Mouse (Mus musculus): ENCODE measurements around the gene Gnat3.

Gene Gnat3

DNA sequence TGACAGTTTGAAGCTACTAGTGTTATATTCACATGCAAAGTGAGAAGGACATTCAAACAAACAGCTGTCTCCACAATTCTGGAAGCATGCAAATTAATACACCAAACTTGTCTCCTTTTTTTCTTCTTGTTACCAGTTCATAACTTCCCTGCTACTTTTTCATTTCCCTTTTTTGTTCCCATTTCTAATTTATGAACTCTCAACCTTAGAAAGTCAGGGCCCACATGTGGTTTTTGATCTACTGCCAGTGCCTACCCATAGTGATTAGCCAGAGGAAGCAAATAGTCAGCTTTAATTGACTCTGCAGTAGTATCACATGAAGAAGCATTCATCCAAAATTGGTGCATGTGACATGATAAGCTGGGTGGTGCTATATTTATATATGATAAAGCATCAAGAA lies 44.7 kb downstream of the Gnat3 start:
- no peak for DNase-seq

- no peak for DNase-seq
Measured at GRCm38 (mm10) chr5:18010301-18010700, 48.0 kb downstream of the Gnat3 start.

GRCm38 (mm10) chr5:18013196-18013595 lies 50.8 kb downstream of the Gnat3 start:
- DNase-seq, result no peak

GRCm38 (mm10) chr5:18014209-18014829 lies 52.0 kb downstream of the Gnat3 start:
- DNase-seq, result no peak

DNA sequence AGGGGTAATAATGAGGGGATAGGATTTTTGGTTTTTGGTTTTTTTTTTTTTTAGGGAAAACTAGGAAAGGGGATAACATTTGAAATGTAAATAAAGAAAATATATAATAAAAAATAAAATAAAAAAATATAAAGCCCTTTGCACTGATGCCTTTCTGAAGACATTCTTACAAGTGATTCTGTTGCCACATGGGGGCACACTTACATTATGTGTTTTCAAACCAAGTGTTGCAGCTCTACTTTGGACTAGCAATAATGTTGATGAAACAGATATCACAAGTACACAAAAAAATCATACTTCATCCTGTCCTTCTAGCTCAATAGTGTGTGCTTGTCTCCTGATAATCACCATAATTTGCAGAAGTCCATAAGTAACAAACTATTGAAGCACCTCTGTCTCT lies 61.0 kb downstream of the Gnat3 start:
- DNase-seq, result no peak

GRCm38 (mm10) chr5:18027531-18027930 lies 65.2 kb downstream of the Gnat3 start:
- no peak for DNase-seq

GRCm38 (mm10) chr5:18035848-18036638 lies 73.7 kb downstream of the Gnat3 start:
- DNase-seq, result no peak

DNA sequence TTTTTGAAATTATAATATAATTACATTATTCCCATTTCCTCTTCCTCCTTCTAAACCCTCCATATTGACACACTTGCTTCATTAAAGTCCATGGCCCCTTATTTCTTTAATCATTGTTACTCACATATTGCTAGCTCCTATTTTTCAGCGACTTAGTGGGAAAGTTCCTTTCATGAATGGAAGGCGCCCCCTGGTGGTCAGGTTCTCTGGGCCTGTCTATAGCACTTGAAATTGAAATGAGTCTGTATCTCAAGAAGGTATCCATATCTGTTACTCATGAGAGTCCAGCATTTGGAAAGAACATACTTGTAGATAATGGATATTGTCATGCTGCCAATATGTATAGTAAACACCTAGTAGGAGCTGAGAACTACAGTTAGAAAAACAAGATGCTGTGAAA lies 80.7 kb downstream of the Gnat3 start:
- DNase-seq, result no peak

GRCm38 (mm10) chr5:18048841-18049240 lies 86.5 kb downstream of the Gnat3 start:
- DNase-seq, result no peak

- no peak for DNase-seq
Measured at GRCm38 (mm10) chr5:18055323-18055722, 93.0 kb downstream of the Gnat3 start.
